8 mouse cellular contexts compared by ENCODE assay signal in the genomic region with DNA sequence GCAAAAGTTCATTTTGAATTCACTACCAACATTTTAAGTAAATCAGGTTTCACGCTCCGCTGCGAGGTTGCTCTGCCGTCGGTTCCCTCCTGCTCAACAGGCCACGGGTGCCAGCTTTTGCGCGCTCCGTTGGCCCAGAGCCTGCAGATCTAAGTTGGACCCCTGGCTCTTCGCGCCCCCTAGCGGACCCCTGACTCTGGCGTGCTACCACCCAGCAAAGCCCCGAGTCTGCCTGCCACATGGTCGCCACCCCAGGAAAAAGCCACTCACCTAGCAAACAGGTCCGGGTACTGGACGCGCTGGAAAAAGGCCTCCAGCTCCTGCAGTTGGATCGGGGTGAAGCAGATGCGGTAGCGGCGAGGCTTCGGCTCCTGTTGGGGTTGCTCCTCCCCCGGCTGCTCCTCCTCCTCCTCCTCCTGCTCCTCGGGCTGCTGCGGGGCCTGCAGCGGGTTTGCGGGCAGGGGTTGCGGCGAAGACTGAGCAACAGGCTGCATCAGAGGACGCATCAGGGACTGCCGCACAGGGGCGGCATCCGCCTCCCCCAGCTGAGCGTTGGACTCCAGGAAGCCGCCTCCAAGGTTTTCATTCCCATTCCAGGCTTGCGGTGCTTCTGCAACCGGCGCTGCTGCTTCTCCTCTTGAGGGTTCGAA. TPM values are rescaled to one million over a fixed set of nuclear protein-coding genes. Genes with fewer than 3 reads are reported as not detected.
DNase-seq lines count a peak whose midpoint lies in the region; ATAC-seq lines count a peak whose summit lies in the region.
"Had no signal": no experiment of that assay in that cellular context is flagged by ENCODE, and none has a peak within 500 bp of the region (broad histone marks: within the 10 kb centered on the region; RNA-seq: fewer than 3 reads in every experiment).

No protein-coding gene starts in this region.

- no peaks in the 10 kb centered on the region for H3K9me3 ChIP-seq in heart, embryonic 15.5 days (replicated peaks)
- no peaks in the 10 kb centered on the region for H3K9me3 ChIP-seq in limb, embryonic 11.5 days (ENCODE audit: control insufficient read depth, low read length)
- H3K9me3 ChIP-seq in midbrain, embryonic 15.5 days = no peaks in the 10 kb centered on the region

- H3K27ac ChIP-seq in heart, embryonic 15.5 days = no peak overlapping the region
- no peak overlapping the region for H3K27ac ChIP-seq in limb, embryonic 11.5 days (replicated peaks; ENCODE audit: low read depth, low read length)
- no peak overlapping the region for H3K27ac ChIP-seq in midbrain, embryonic 15.5 days

- H3K4me3 ChIP-seq in heart, embryonic 15.5 days = peak overlapping the region; percentile 20
- H3K4me3 ChIP-seq in limb, embryonic 11.5 days (ENCODE audit: low read depth, low read length) = no peak overlapping the region
- H3K4me3 ChIP-seq in midbrain, embryonic 15.5 days = peak overlapping the region; percentile 5; the same call in 1 of the 2 replicates
- H3K4me3 ChIP-seq: erythroblast, embryonic 14.5 days had no signal

- DNase-seq in ovary, postnatal 10 days (ENCODE audit: low spot score) = peak; percentile 14
- no peak for DNase-seq in ovary, adult 18-20 months (ENCODE audit: low spot score)
- DNase-seq in brain, adult 2 months (ENCODE audit: low read depth, low spot score) = peak; percentile 7
- peak; percentile 83 for DNase-seq in limb, embryonic 11.5 days (ENCODE audit: low spot score)
- peak; percentile 75 for DNase-seq in thymus, postnatal 14 days

- no peak for ATAC-seq in heart, embryonic 15.5 days (replicated peaks; ENCODE audit: insufficient number of reproducible peaks, insufficient read depth, low FRiP score, low read depth)
- ATAC-seq in limb, embryonic 11.5 days (ENCODE audit: insufficient number of reproducible peaks, low FRiP score, low TSS enrichment, low read depth) = peak; percentile 76
- ATAC-seq in midbrain, embryonic 15.5 days (replicated peaks) = no peak

- H3K4me2 ChIP-seq in heart, embryonic 15.5 days = peak overlapping the region; percentile 44
- H3K4me2 ChIP-seq in limb, embryonic 11.5 days (ENCODE audit: low read depth, severe bottlenecking) = no peak overlapping the region
- no peak overlapping the region for H3K4me2 ChIP-seq in midbrain, embryonic 15.5 days

- H3K27me3 ChIP-seq in heart, embryonic 15.5 days = peaks cover 74% of the 10 kb centered on the region
- H3K27me3 ChIP-seq in limb, embryonic 11.5 days (ENCODE audit: control insufficient read depth, insufficient read depth, low read length) = peaks cover 62% of the 10 kb centered on the region
- H3K27me3 ChIP-seq in midbrain, embryonic 15.5 days (replicated peaks) = peaks cover 54% of the 10 kb centered on the region

- no peaks in the 10 kb centered on the region for H3K36me3 ChIP-seq in heart, embryonic 15.5 days
- H3K36me3 ChIP-seq in limb, embryonic 11.5 days (ENCODE audit: control insufficient read depth, insufficient read depth, low read length) = no peaks in the 10 kb centered on the region
- H3K36me3 ChIP-seq in midbrain, embryonic 15.5 days (replicated peaks) = no peaks in the 10 kb centered on the region

- 19% methylated on average over 40 of the region's 40 CpGs for WGBS in heart, embryonic 15.5 days
- WGBS in limb, embryonic 11.5 days = 19% methylated on average over 40 of the region's 40 CpGs
- 19% methylated on average over 39 of the region's 40 CpGs for WGBS in midbrain, embryonic 15.5 days

- H3K4me1 ChIP-seq in heart, embryonic 15.5 days (replicated peaks) = peaks cover 9% of the 10 kb centered on the region
- no peaks in the 10 kb centered on the region for H3K4me1 ChIP-seq in limb, embryonic 11.5 days (ENCODE audit: control insufficient read depth, insufficient read depth, low read length)
- H3K4me1 ChIP-seq in midbrain, embryonic 15.5 days = no peaks in the 10 kb centered on the region

- H3K9ac ChIP-seq in heart, embryonic 15.5 days = no peak overlapping the region
- H3K9ac ChIP-seq in limb, embryonic 11.5 days (ENCODE audit: low read length) = no peak overlapping the region
- H3K9ac ChIP-seq in midbrain, embryonic 15.5 days = no peak overlapping the region

RNA-seq across cellular contexts. Expression of a gene that starts 3.7 kb away (rescaled TPM):
- polyA plus RNA-seq in heart, embryonic 15.5 days (2015; fragmentation: Nextera tagmentation; extraction: Ambion mirVana) = not detected in 2 replicates
- not detected in 2 replicates for polyA plus RNA-seq in limb, embryonic 11.5 days (2014; fragmentation: Nextera tagmentation; extraction: Ambion mirVana)
- not detected in 2 replicates for polyA plus RNA-seq in midbrain, embryonic 15.5 days (2015; fragmentation: Nextera tagmentation; extraction: Ambion mirVana)
- polyA plus RNA-seq: erythroblast, embryonic 14.5 days had no signal
